Mouse (Mus musculus): ENCODE data around the gene Sh2d2a. TPM values are rescaled to one million over a fixed set of nuclear protein-coding genes. Genes with fewer than 3 reads are reported as not detected.
A peak's percentile ranks its signal among the peaks of the same experiment; 100 is the strongest.

The Sh2d2a gene
- 0.36 and 2.0 TPM in 2 replicates for polyA plus RNA-seq (2015; fragmentation: Nextera tagmentation; extraction: Ambion mirVana)

DNA sequence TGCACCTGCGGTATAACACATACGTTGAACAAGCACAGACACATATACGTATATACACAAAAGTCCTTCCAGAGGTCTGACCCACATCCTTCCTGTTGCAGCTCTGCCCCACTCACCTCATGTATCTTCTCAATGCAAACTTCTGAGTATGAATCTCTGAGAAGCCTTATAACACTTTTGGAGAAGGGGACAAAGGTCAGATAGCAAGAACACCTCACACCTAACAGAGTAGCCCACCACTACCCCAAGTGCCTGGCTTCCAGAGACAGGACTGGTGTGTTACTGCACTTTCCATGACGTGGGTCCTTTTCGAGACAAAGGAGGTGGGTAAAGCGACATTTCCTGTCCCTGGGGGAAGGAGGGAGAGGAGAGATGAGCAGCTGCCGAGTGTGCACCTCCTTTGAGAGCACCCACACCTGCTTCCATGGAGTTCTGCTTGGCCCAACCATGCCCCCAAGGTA lies at the start of gene Sh2d2a:
Sh2d2a (plus strand) TSS at position 106 of the 461 bp plus-strand sequence.
- H3K27ac ChIP-seq (ENCODE audit: low read length), result no peak within 1 kb of the TSS
- ATAC-seq (ENCODE audit: low read depth), result no peak
- 57% methylated on average over 7 of the region's 7 CpGs for WGBS
- no peak within 1 kb of the TSS for H3K4me2 ChIP-seq (ENCODE audit: low read depth, low read length)
- H3K4me1 ChIP-seq (replicated peaks; ENCODE audit: control insufficient read depth, insufficient read depth, low read length), result no peaks in the 10 kb centered on the region
- no peaks in the 10 kb centered on the region for H3K9me3 ChIP-seq (ENCODE audit: control insufficient read depth, low read length)
- H3K36me3 ChIP-seq (ENCODE audit: control insufficient read depth, insufficient read depth, low read length), result no peaks in the 10 kb centered on the region
- H3K9ac ChIP-seq (ENCODE audit: low read length), result no peak within 1 kb of the TSS
- no peak within 1 kb of the TSS for H3K4me3 ChIP-seq (ENCODE audit: low read length)
- H3K27me3 ChIP-seq (ENCODE audit: control insufficient read depth, insufficient read depth, low read depth, low read length), result no peaks in the 10 kb centered on the region

GRCm38 (mm10) chr3:87801681-87802080 lies 44.9 kb upstream of the Sh2d2a start:
- ATAC-seq (ENCODE audit: low read depth), result no peak
- Histone ChIP-seq H3K27me3 (ENCODE audit: control insufficient read depth, insufficient read depth, low read depth, low read length) (peaks cover 73% of the 10 kb centered on the region), H3K9me3 (ENCODE audit: control insufficient read depth, low read length) (no peaks in the 10 kb centered on the region), H3K9ac (ENCODE audit: low read length) (no peak overlapping the region), H3K4me1 (replicated peaks; ENCODE audit: control insufficient read depth, insufficient read depth, low read length) (peaks cover 5% of the 10 kb centered on the region), H3K27ac (ENCODE audit: low read length) (no peak overlapping the region), H3K36me3 (ENCODE audit: control insufficient read depth, insufficient read depth, low read length) (no peaks in the 10 kb centered on the region), H3K4me3 (ENCODE audit: low read length) (no peak overlapping the region), H3K4me2 (ENCODE audit: low read depth, low read length) (no peak overlapping the region)
- WGBS, result 36% methylated on average over 5 of the region's 5 CpGs

DNA sequence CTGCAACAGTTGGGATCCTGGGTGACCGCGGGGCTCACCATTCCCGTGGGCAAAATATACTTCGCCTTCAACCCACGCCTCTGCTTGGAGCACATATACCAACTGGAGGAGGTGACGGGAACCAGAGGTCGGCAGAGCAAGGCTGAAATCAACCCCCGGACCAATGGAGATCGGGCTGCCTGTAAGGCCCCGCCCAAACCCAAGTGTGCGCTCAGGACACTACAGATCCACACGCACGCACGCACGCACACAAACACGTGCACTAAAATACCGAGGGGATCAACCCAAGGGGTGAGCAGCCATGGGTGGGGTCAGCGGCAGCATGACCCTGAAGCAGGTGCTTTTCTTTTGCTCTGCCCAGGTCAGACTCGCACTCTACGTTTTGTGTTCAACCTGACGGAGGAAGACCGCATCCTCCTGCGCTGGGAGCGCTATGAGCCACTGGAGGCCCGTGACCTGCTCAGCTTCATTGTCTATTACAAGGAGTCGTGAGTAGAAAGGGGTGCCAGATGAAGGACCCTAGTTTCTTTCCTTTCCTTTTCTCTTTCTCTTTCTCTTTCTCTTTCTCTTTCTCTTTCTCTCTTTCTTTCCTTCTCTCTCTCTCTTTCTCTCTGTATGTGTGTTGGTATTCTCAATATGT lies 42.4 kb upstream of the Sh2d2a start:
- ATAC-seq (ENCODE audit: low read depth), result peak; percentile 49
- WGBS, result 4% methylated on average over 26 of the region's 26 CpGs
- Histone ChIP-seq H3K4me3 (ENCODE audit: low read length) (peak overlapping the region; percentile 5; the same call in 1 of the 2 replicates), H3K27me3 (ENCODE audit: control insufficient read depth, insufficient read depth, low read depth, low read length) (peaks cover 59% of the 10 kb centered on the region), H3K9ac (ENCODE audit: low read length) (no peak overlapping the region), H3K27ac (ENCODE audit: low read length) (no peak overlapping the region), H3K9me3 (ENCODE audit: control insufficient read depth, low read length) (no peaks in the 10 kb centered on the region), H3K36me3 (ENCODE audit: control insufficient read depth, insufficient read depth, low read length) (no peaks in the 10 kb centered on the region), H3K4me2 (ENCODE audit: low read depth, low read length) (peak overlapping the region; percentile 37), H3K4me1 (replicated peaks; ENCODE audit: control insufficient read depth, insufficient read depth, low read length) (no peaks in the 10 kb centered on the region)

DNA sequence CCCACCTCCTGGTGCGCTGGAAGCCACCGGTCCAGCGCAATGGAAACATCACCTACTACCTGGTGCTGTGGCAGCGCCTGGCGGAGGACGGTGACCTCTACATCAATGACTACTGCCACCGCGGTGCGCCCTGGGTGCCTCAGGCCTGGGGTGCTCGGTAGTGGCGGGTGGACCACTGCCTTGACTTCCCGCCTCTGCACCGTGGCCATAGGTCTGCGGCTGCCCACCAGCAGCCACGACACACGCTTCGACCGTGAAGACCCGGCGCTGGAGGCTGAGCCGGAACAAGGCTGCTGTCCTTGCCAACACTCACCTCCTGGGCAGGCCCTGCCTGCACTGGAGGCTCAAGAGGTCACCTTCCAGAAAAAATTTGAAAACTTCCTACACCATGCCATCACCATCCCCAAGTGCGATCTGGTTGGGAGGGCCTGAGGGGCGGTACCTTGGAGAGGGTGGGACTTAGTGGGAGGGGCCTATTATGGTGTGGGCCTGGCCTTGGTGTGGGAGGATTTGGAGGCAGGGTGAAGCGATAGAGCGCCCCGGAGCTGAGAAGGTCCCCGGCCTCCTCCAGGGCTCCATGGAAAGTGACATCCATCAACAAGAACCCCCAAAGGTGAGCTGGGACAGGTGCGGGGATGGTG lies 37.1 kb upstream of the Sh2d2a start:
- H3K4me2 ChIP-seq (ENCODE audit: low read depth, low read length), result peak overlapping the region; percentile 22
- H3K36me3 ChIP-seq (ENCODE audit: control insufficient read depth, insufficient read depth, low read length), result no peaks in the 10 kb centered on the region
- ATAC-seq (ENCODE audit: low read depth), result peak; percentile 53
- WGBS, result 3% methylated on average over 28 of the region's 28 CpGs
- no peaks in the 10 kb centered on the region; the same call in 1 of the 2 replicates for H3K4me1 ChIP-seq (replicated peaks; ENCODE audit: control insufficient read depth, insufficient read depth, low read length)
- H3K27ac ChIP-seq (ENCODE audit: low read length), result no peak overlapping the region
- peak overlapping the region; percentile 2; the same call in 1 of the 2 replicates for H3K4me3 ChIP-seq (ENCODE audit: low read length)
- no peak overlapping the region for H3K9ac ChIP-seq (ENCODE audit: low read length)
- peaks cover 47% of the 10 kb centered on the region for H3K27me3 ChIP-seq (ENCODE audit: control insufficient read depth, insufficient read depth, low read depth, low read length)
- H3K9me3 ChIP-seq (ENCODE audit: control insufficient read depth, low read length), result no peaks in the 10 kb centered on the region

DNA sequence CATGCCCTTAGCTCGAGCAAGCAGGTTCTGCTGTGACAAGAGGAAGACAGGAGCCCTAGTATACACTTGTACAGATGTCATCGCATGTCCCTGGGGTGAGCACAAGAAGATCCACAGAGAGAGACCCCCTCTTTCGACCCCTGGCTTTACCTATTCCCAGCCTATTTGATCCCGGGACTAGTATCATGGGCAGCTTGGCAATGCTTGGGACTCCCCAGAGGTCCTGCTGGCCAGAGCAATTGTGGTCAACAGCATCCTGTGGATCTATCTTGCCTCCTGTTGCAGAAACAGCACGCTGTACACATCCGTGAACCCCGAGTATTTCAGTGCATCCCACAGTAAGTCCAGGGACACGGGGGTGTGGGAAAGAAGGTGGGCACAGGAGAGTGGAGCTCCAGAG lies 35.3 kb upstream of the Sh2d2a start:
- H3K4me1 ChIP-seq (replicated peaks; ENCODE audit: control insufficient read depth, insufficient read depth, low read length), result no peaks in the 10 kb centered on the region; the same call in 1 of the 2 replicates
- H3K9ac ChIP-seq (ENCODE audit: low read length), result no peak overlapping the region
- no peaks in the 10 kb centered on the region for H3K36me3 ChIP-seq (ENCODE audit: control insufficient read depth, insufficient read depth, low read length)
- H3K27me3 ChIP-seq (ENCODE audit: control insufficient read depth, insufficient read depth, low read depth, low read length), result peaks cover 41% of the 10 kb centered on the region
- H3K4me3 ChIP-seq (ENCODE audit: low read length), result no peak overlapping the region
- 84% methylated on average over 8 of the region's 8 CpGs for WGBS
- H3K9me3 ChIP-seq (ENCODE audit: control insufficient read depth, low read length), result no peaks in the 10 kb centered on the region
- no peak overlapping the region for H3K4me2 ChIP-seq (ENCODE audit: low read depth, low read length)
- no peak for ATAC-seq (ENCODE audit: low read depth)
- no peak overlapping the region for H3K27ac ChIP-seq (ENCODE audit: low read length)

- 76% methylated on average over 4 of the region's 4 CpGs for WGBS
- H3K27me3 ChIP-seq (ENCODE audit: control insufficient read depth, insufficient read depth, low read depth, low read length), result peaks cover 43% of the 10 kb centered on the region
Observed at GRCm38 (mm10) chr3:87812413-87812812, 34.1 kb upstream of the Sh2d2a start.

DNA sequence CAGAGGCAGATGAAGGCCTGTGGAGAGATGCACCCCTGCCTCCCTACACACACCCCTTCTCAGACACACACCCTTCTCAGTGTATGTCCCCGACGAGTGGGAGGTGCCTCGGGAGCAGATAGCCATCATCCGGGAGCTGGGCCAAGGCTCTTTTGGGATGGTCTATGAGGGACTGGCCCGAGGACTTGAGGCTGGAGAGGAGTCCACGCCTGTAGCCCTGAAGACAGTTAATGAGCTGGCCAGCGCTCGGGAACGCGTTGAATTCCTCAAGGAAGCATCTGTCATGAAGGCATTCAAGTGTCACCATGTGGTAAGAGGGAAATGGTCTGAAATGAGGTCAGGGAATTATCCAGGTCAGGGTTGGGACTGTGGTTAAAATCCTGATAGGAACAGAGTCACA lies 33.7 kb upstream of the Sh2d2a start:
- 42% methylated on average over 10 of the region's 10 CpGs for WGBS
- Histone ChIP-seq H3K27ac (ENCODE audit: low read length) (no peak overlapping the region), H3K36me3 (ENCODE audit: control insufficient read depth, insufficient read depth, low read length) (no peaks in the 10 kb centered on the region), H3K4me2 (ENCODE audit: low read depth, low read length) (no peak overlapping the region), H3K9ac (ENCODE audit: low read length) (no peak overlapping the region), H3K9me3 (ENCODE audit: control insufficient read depth, low read length) (no peaks in the 10 kb centered on the region), H3K4me1 (replicated peaks; ENCODE audit: control insufficient read depth, insufficient read depth, low read length) (no peaks in the 10 kb centered on the region; the same call in 1 of the 2 replicates), H3K4me3 (ENCODE audit: low read length) (no peak overlapping the region), H3K27me3 (ENCODE audit: control insufficient read depth, insufficient read depth, low read depth, low read length) (peaks cover 47% of the 10 kb centered on the region)
- no peak for ATAC-seq (ENCODE audit: low read depth)

More at GRCm38 (mm10) chr3:87812413-87812812, 34.1 kb upstream of the Sh2d2a start:
- no peak overlapping the region for H3K9ac ChIP-seq (ENCODE audit: low read length)
- ATAC-seq (ENCODE audit: low read depth), result no peak
- no peak overlapping the region for H3K4me3 ChIP-seq (ENCODE audit: low read length)
- H3K9me3 ChIP-seq (ENCODE audit: control insufficient read depth, low read length), result no peaks in the 10 kb centered on the region
- no peak overlapping the region for H3K27ac ChIP-seq (ENCODE audit: low read length)
- H3K36me3 ChIP-seq (ENCODE audit: control insufficient read depth, insufficient read depth, low read length), result no peaks in the 10 kb centered on the region
- H3K4me1 ChIP-seq (replicated peaks; ENCODE audit: control insufficient read depth, insufficient read depth, low read length), result no peaks in the 10 kb centered on the region; the same call in 1 of the 2 replicates
- H3K4me2 ChIP-seq (ENCODE audit: low read depth, low read length), result no peak overlapping the region

DNA sequence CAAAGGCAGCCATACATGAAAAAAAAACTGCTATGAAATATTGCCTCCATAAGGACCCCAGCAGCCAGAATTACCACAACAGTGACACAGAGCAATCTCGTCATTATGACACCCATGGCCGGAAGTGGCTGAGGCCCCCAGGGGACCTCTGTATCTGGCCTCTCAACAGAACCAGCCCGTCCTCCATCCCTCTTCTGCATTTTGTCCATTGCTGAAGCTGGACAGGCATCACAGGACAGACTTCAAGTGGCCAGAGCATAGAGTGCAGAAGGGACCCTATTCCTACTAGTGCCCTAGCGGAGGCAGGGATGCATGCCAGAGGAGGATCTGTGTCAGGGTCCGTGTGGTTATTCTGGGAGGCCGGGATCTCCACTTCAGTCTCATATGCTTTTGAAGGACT lies 30.4 kb upstream of the Sh2d2a start:
- Histone ChIP-seq H3K4me1 (replicated peaks; ENCODE audit: control insufficient read depth, insufficient read depth, low read length) (no peaks in the 10 kb centered on the region), H3K9ac (ENCODE audit: low read length) (no peak overlapping the region), H3K27ac (ENCODE audit: low read length) (no peak overlapping the region), H3K27me3 (ENCODE audit: control insufficient read depth, insufficient read depth, low read depth, low read length) (peaks cover 23% of the 10 kb centered on the region), H3K4me2 (ENCODE audit: low read depth, low read length) (no peak overlapping the region), H3K4me3 (ENCODE audit: low read length) (no peak overlapping the region), H3K36me3 (ENCODE audit: control insufficient read depth, insufficient read depth, low read length) (no peaks in the 10 kb centered on the region), H3K9me3 (ENCODE audit: control insufficient read depth, low read length) (no peaks in the 10 kb centered on the region)
- peak; percentile 18; the same call in 1 of the 2 replicates for ATAC-seq (ENCODE audit: low read depth)
- 44% methylated on average over 6 of the region's 6 CpGs for WGBS

GRCm38 (mm10) chr3:87816646-87817093 lies 29.9 kb upstream of the Sh2d2a start:
- H3K9ac ChIP-seq (ENCODE audit: low read length), result no peak overlapping the region
- no peak overlapping the region for H3K4me3 ChIP-seq (ENCODE audit: low read length)
- H3K4me1 ChIP-seq (replicated peaks; ENCODE audit: control insufficient read depth, insufficient read depth, low read length), result no peaks in the 10 kb centered on the region
- ATAC-seq (ENCODE audit: low read depth), result peak; percentile 69
- H3K4me2 ChIP-seq (ENCODE audit: low read depth, low read length), result no peak overlapping the region
- H3K9me3 ChIP-seq (ENCODE audit: control insufficient read depth, low read length), result no peaks in the 10 kb centered on the region
- H3K36me3 ChIP-seq (ENCODE audit: control insufficient read depth, insufficient read depth, low read length), result no peaks in the 10 kb centered on the region
- H3K27ac ChIP-seq (ENCODE audit: low read length), result no peak overlapping the region
- H3K27me3 ChIP-seq (ENCODE audit: control insufficient read depth, insufficient read depth, low read depth, low read length), result peaks cover 18% of the 10 kb centered on the region
- 2% methylated on average over 12 of the region's 12 CpGs for WGBS
